Mouse (Mus musculus) neutrophil, adult 5-6 weeks (primary cell): ENCODE measurements around the gene Defb22. TPM values are rescaled to one million over a fixed set of nuclear protein-coding genes. Genes with fewer than 3 reads are reported as not detected.

Experiments
- ATAC-seq: fragments of 151-379, 151-347 bp; 2 replicates; pipeline ENCODE4 v1.8.0; 2017; ENCODE audit warnings: mild to moderate bottlenecking, moderate TSS enrichment; ENCODE audit not compliant: insufficient number of reproducible peaks, poor library complexity, low FRiP score, severe bottlenecking; ENCODE audit errors: extremely low read depth
- total RNA-seq: library from RNA; stranded (forward); fragments of 200-1000 nt; gene quantifications from 2 replicates; pipeline ENCODE4 v1.2.3, GENCODE M21; 2017

The Defb22 gene
- total RNA-seq, 1 experiment from 2014 or later: not detected

- ATAC-seq: no peak
These were observed 43.3 kb downstream of the Defb22 start for GRCm38 (mm10) chr2:152446642-152447041.

GRCm38 (mm10) chr2:152443281-152443680, 46.7 kb downstream of the Defb22 start:
- no peak for ATAC-seq

- ATAC-seq: no peak
These were observed 47.6 kb downstream of the Defb22 start for GRCm38 (mm10) chr2:152442322-152442721.

GRCm38 (mm10) chr2:152439833-152440232, 50.1 kb downstream of the Defb22 start:
- ATAC-seq: no peak

GRCm38 (mm10) chr2:152438963-152439362, 51.0 kb downstream of the Defb22 start:
- no peak for ATAC-seq

GRCm38 (mm10) chr2:152436983-152437860, 52.7 kb downstream of the Defb22 start:
- ATAC-seq: peak; percentile 69

- ATAC-seq: no peak
These were observed 53.5 kb downstream of the Defb22 start for GRCm38 (mm10) chr2:152436405-152436901.

Other genes starting within 250 kb of the Defb22 start
- 51.4 and 60.4 TPM in 2 replicates for gene Tbc1d20, start 196.3 kb downstream of the Defb22 start, total RNA-seq
- gene Rbck1, start 157.5 kb downstream of the Defb22 start, total RNA-seq: 90.7 and 112 TPM in 2 replicates
- gene Trib3, start 146.1 kb downstream of the Defb22 start, total RNA-seq: 0.37 and 2.1 TPM in 2 replicates
- gene Nrsn2, start 113.5 kb downstream of the Defb22 start, total RNA-seq: not detected in 2 replicates
- gene Sox12, start 92.1 kb downstream of the Defb22 start, total RNA-seq: 0.70 and 1.4 TPM in 2 replicates
- 0.98 and 1.5 TPM in 2 replicates for gene Zcchc3, start 75.1 kb downstream of the Defb22 start, total RNA-seq
- not detected in 2 replicates for gene 6820408C15Rik, start 74.6 kb downstream of the Defb22 start, total RNA-seq
- not detected in 2 replicates for gene Defb23, start 25.5 kb downstream of the Defb22 start, total RNA-seq
- gene Defb20, start 13.1 kb downstream of the Defb22 start, total RNA-seq: not detected in 2 replicates
- gene Defb26, start 21.6 kb upstream of the Defb22 start, total RNA-seq: not detected in 2 replicates
- gene Defb28, start 28.1 kb upstream of the Defb22 start, total RNA-seq: not detected in 2 replicates
- not detected in 2 replicates for gene Defb29, start 50.0 kb upstream of the Defb22 start, total RNA-seq
- gene Gm17416, start 79.2 kb upstream of the Defb22 start, total RNA-seq: not detected in 2 replicates
- not detected in 2 replicates for gene Defb21, start 82.6 kb upstream of the Defb22 start, total RNA-seq
- not detected in 2 replicates for gene Defb19, start 90.2 kb upstream of the Defb22 start, total RNA-seq
- not detected in 2 replicates for gene Defb45, start 109.3 kb upstream of the Defb22 start, total RNA-seq
- not detected in 2 replicates for gene Defb36, start 114.2 kb upstream of the Defb22 start, total RNA-seq
- not detected in 2 replicates for gene Defb25, start 132.9 kb upstream of the Defb22 start, total RNA-seq
- gene Rem1, start 136.8 kb upstream of the Defb22 start, total RNA-seq: 0.35 and 2.1 TPM in 2 replicates
- 89.7 and 95.5 TPM in 2 replicates for gene H13, start 179.3 kb upstream of the Defb22 start, total RNA-seq
- 16.4 and 17.1 TPM in 2 replicates for gene Mcts2, start 196.9 kb upstream of the Defb22 start, total RNA-seq
- 16.2 and 19.4 TPM in 2 replicates for gene Id1, start 246.1 kb upstream of the Defb22 start, total RNA-seq